Mouse (Mus musculus) liver, embryonic 14.5 days (tissue): Measurements from ENCODE around the gene Gm49380.

Experiments
- CTCF ChIP-seq: IDR thresholded peaks from 2 replicates; pipeline ENCODE4 v1.5.1; 2016; ENCODE audit warnings: antibody characterized with exemption, low read depth, control low read depth
- EP300 ChIP-seq: IDR thresholded peaks from 2 replicates; pipeline ENCODE4 v1.6.1; 2016; ENCODE audit warnings: antibody characterized with exemption, low read depth

GRCm38 (mm10) chr9:44047571-44048490 is 65.5 kb downstream of the Gm49380 start:
- no peak for TF ChIP-seq CTCF
- no peak for TF ChIP-seq EP300
